Mouse (Mus musculus) CD4-positive, CD25-positive, alpha-beta regulatory T cell, adult 4 months (primary cell): ENCODE data around the gene Cdkn1c. TPM values are rescaled to one million over a fixed set of nuclear protein-coding genes. Genes with fewer than 3 reads are reported as not detected.
A peak's percentile ranks its signal among the peaks of the same experiment; 100 is the strongest.

ENCODE experiments used
- ATAC-seq: one replicate; pipeline ENCODE4 v1.8.0; 2017
- polyA plus RNA-seq, 2 experiments: library from polyadenylated mRNA; unstranded; fragments of 100-300 nt; shearing (Covaris generic); gene quantifications; one replicate each; pipeline ENCODE4 v1.2.1; 2017

The Cdkn1c gene
- polyA plus RNA-seq, 2 experiments from 2014 or later, result 0.87 to 1.3 TPM

- ATAC-seq, result no peak
Measured at GRCm38 (mm10) chr7:143473347-143474101, 12.7 kb upstream of the Cdkn1c start, which contains the start of gene Slc22a18. TSS of gene Slc22a18 (plus strand) at chr7:143473736.

GRCm38 (mm10) chr7:143469946-143470345 lies 9.1 kb upstream of the Cdkn1c start:
- ATAC-seq, result peak; percentile 66

GRCm38 (mm10) chr7:143467714-143468113 lies 6.9 kb upstream of the Cdkn1c start:
- no peak for ATAC-seq

GRCm38 (mm10) chr7:143466099-143466677 lies 5.3 kb upstream of the Cdkn1c start:
- ATAC-seq, result peak; percentile 46

- no peak for ATAC-seq
Measured at GRCm38 (mm10) chr7:143464811-143465560, 4.1 kb upstream of the Cdkn1c start.

- ATAC-seq, result no peak
Measured at GRCm38 (mm10) chr7:143463865-143464415, 3.1 kb upstream of the Cdkn1c start.

- ATAC-seq, result no peak
Measured at GRCm38 (mm10) chr7:143462516-143462915, 1.7 kb upstream of the Cdkn1c start.

GRCm38 (mm10) chr7:143461920-143462319 lies 1.1 kb upstream of the Cdkn1c start:
- no peak for ATAC-seq

GRCm38 (mm10) chr7:143461294-143461870 lies 532 bp upstream of the Cdkn1c start:
- no peak for ATAC-seq

GRCm38 (mm10) chr7:143460217-143460834 lies 524 bp downstream of the Cdkn1c start:
- ATAC-seq, result peak; percentile 4

- no peak for ATAC-seq
Measured at GRCm38 (mm10) chr7:143459332-143460211, 1.3 kb downstream of the Cdkn1c start.

- no peak for ATAC-seq
Measured at GRCm38 (mm10) chr7:143458963-143459331, 1.9 kb downstream of the Cdkn1c start.

- ATAC-seq, result no peak
Measured at GRCm38 (mm10) chr7:143447130-143447529, 13.7 kb downstream of the Cdkn1c start.

GRCm38 (mm10) chr7:143445651-143446460 lies 15.0 kb downstream of the Cdkn1c start:
- ATAC-seq, result no peak

GRCm38 (mm10) chr7:143444955-143445648 lies 15.7 kb downstream of the Cdkn1c start:
- no peak for ATAC-seq

- ATAC-seq, result no peak
Measured at GRCm38 (mm10) chr7:143444580-143444954, 16.3 kb downstream of the Cdkn1c start.

- no peak for ATAC-seq
Measured at GRCm38 (mm10) chr7:143438965-143439364, 21.9 kb downstream of the Cdkn1c start.

GRCm38 (mm10) chr7:143437894-143438581 lies 22.8 kb downstream of the Cdkn1c start:
- no peak for ATAC-seq

GRCm38 (mm10) chr7:143437231-143437893 lies 23.5 kb downstream of the Cdkn1c start:
- no peak for ATAC-seq
